Mouse (Mus musculus): ENCODE data around the gene Gm6882. TPM values are rescaled to one million over a fixed set of nuclear protein-coding genes. Genes with fewer than 3 reads are reported as not detected.
"Not testable (repeated sequence)": the region's sequence is repeated elsewhere in the genome, so short reads cannot be mapped to it uniquely, and the experiment has no call there.

Gene Gm6882
- polyA plus RNA-seq (2017; shearing (Covaris generic)), result not detected

- not testable (repeated sequence) for ATAC-seq
These were observed at the start of gene Gm6882 for GRCm38 (mm10) chr7:21432645-21433044. Gm6882 (minus strand) TSS chr7:21432745.

Other genes with a start within 250 kb of the Gm6882 start
- gene Gm5157, start 242.3 kb downstream of the Gm6882 start, polyA plus RNA-seq (2017; shearing (Covaris generic)), result not detected
- gene Vmn1r124, start 172.1 kb downstream of the Gm6882 start, polyA plus RNA-seq (2017; shearing (Covaris generic)), result not detected
- not detected for gene Vmn1r125, start 160.6 kb downstream of the Gm6882 start, polyA plus RNA-seq (2017; shearing (Covaris generic))
- gene Vmn1r126, start 131.3 kb downstream of the Gm6882 start, polyA plus RNA-seq (2017; shearing (Covaris generic)), result not detected
- gene Vmn1r127, start 112.9 kb downstream of the Gm6882 start, polyA plus RNA-seq (2017; shearing (Covaris generic)), result not detected
- gene Vmn1r128, start 83.4 kb downstream of the Gm6882 start, polyA plus RNA-seq (2017; shearing (Covaris generic)), result not detected
- not detected for gene Vmn1r129, start 71.5 kb downstream of the Gm6882 start, polyA plus RNA-seq (2017; shearing (Covaris generic))
- gene Vmn1r130, start 79.0 kb upstream of the Gm6882 start, polyA plus RNA-seq (2017; shearing (Covaris generic)), result not detected
- not detected for gene Vmn1r131, start 113.3 kb upstream of the Gm6882 start, polyA plus RNA-seq (2017; shearing (Covaris generic))
- not detected for gene Vmn1r132, start 181.3 kb upstream of the Gm6882 start, polyA plus RNA-seq (2017; shearing (Covaris generic))

All from CD4-positive, CD25-positive, alpha-beta regulatory T cell, adult 4 months (primary cell).